19 mouse cellular contexts compared by ENCODE assay signal in genomic region chr2:129544919-129545318, GRCm38 (mm10). TPM values are rescaled to one million over a fixed set of nuclear protein-coding genes. Genes with fewer than 3 reads are reported as not detected.
DNase-seq lines count a peak whose midpoint lies in the region; TF ChIP-seq lines count a peak whose summit lies in the region.
"Had no signal": no experiment of that assay in that cellular context is flagged by ENCODE, and none has a peak within 500 bp of the region (broad histone marks: within the 10 kb centered on the region; RNA-seq: fewer than 3 reads in every experiment).

No protein-coding gene starts in this region.

- intact Hi-C loops in heart, adult 2 months (cut with DNase I), result no loop called here

- H3K36me3 ChIP-seq in heart, adult 2 months (ENCODE audit: control insufficient read depth, insufficient read depth, low read length), result no peaks in the 10 kb centered on the region
- H3K36me3 ChIP-seq in liver, adult 2 months (ENCODE audit: control insufficient read depth, insufficient read depth, low read length), result no peaks in the 10 kb centered on the region
- no peaks in the 10 kb centered on the region for H3K36me3 ChIP-seq in macrophage (ENCODE audit: inconsistent target)
- no peaks in the 10 kb centered on the region for H3K36me3 ChIP-seq in thymus, adult 2 months (ENCODE audit: control insufficient read depth, insufficient read depth, low read length)
- H3K36me3 ChIP-seq: embryonic facial prominence, embryonic 12.5 days; heart, embryonic 12.5 days; midbrain, embryonic 12.5 days had no signal

- no peak overlapping the region for H3K4me3 ChIP-seq in heart, adult 2 months
- H3K4me3 ChIP-seq in liver, adult 2 months (ENCODE audit: insufficient read depth, low read depth, low read length), result no peak overlapping the region
- H3K4me3 ChIP-seq in macrophage (ENCODE audit: inconsistent target), result no peak overlapping the region
- no peak overlapping the region for H3K4me3 ChIP-seq in thymus, adult 2 months (ENCODE audit: control insufficient read depth, insufficient read depth, low read length)
- H3K4me3 ChIP-seq: embryonic facial prominence, embryonic 12.5 days; heart, embryonic 12.5 days; midbrain, embryonic 12.5 days had no signal

- no peak overlapping the region for H3K9ac ChIP-seq in heart, adult 2 months (ENCODE audit: low read depth, low read length)
- no peak overlapping the region for H3K9ac ChIP-seq in liver, adult 2 months (ENCODE audit: low read depth, low read length)
- H3K9ac ChIP-seq: embryonic facial prominence, embryonic 12.5 days; heart, embryonic 12.5 days; liver, embryonic 14.5 days; midbrain, embryonic 12.5 days had no signal

- no peak overlapping the region for H3K27ac ChIP-seq in heart, adult 2 months
- peak overlapping the region; percentile 1; the same call in 1 of the 2 replicates for H3K27ac ChIP-seq in liver, adult 2 months (replicated peaks; ENCODE audit: insufficient read depth, low read depth, low read length)
- H3K27ac ChIP-seq in macrophage, result peak overlapping the region; percentile 97
- H3K27ac ChIP-seq in thymus, adult 2 months (ENCODE audit: control insufficient read depth, insufficient read depth, low read length), result no peak overlapping the region
- H3K27ac ChIP-seq: embryonic facial prominence, embryonic 12.5 days; liver, embryonic 14.5 days; midbrain, embryonic 12.5 days had no signal

- DNase-seq in heart, adult 11 months, result peak; percentile 87
- DNase-seq in heart, adult 2 months, result no peak
- DNase-seq in liver, adult 2 months (ENCODE audit: extremely low read depth, low read depth, low spot score), result no peak
- no peak for DNase-seq in liver
- peak; percentile 100 for DNase-seq in cerebellum, adult 9-10 months
- DNase-seq in gastrocnemius, adult 8-10 months (ENCODE audit: low spot score in 2 of 2), result no peak
- DNase-seq in thymus, adult 2 months, result no peak
- DNase-seq: adrenal gland, adult 8-10 months; gastrocnemius, postnatal 25 days; right cerebral cortex, postnatal 4 days; thymus, postnatal 14 days had no signal

- H3K27me3 ChIP-seq in heart, adult 2 months (ENCODE audit: control insufficient read depth, insufficient read depth, low read length), result no peaks in the 10 kb centered on the region
- no peaks in the 10 kb centered on the region for H3K27me3 ChIP-seq in liver, adult 2 months (ENCODE audit: control insufficient read depth, insufficient read depth, low read length)
- H3K27me3 ChIP-seq in thymus, adult 2 months (ENCODE audit: control insufficient read depth, insufficient read depth, low read length), result no peaks in the 10 kb centered on the region
- H3K27me3 ChIP-seq: embryonic facial prominence, embryonic 12.5 days; heart, embryonic 12.5 days; midbrain, embryonic 12.5 days had no signal

- TF ChIP-seq EP300 in heart, adult 2 months (IDR thresholded peaks at IDR 0.05; ENCODE audit: insufficient read depth, low read depth, low read length), result no peak

- no peaks in the 10 kb centered on the region for H3K79me2 ChIP-seq in heart, adult 2 months (replicated peaks; ENCODE audit: control insufficient read depth, insufficient read depth, low read length)
- no peaks in the 10 kb centered on the region for H3K79me2 ChIP-seq in liver, adult 2 months (ENCODE audit: control insufficient read depth, insufficient read depth, low read length)
- H3K79me2 ChIP-seq in macrophage (ENCODE audit: inconsistent target), result peaks cover 5% of the 10 kb centered on the region; the same call in 1 of the 2 replicates

- no peaks in the 10 kb centered on the region for H3K4me1 ChIP-seq in heart, adult 2 months (ENCODE audit: control insufficient read depth, insufficient read depth, low read length)
- H3K4me1 ChIP-seq in liver, adult 2 months (ENCODE audit: control insufficient read depth, insufficient read depth, low read length), result no peaks in the 10 kb centered on the region; the same call in 1 of the 2 replicates
- no peaks in the 10 kb centered on the region for H3K4me1 ChIP-seq in thymus, adult 2 months (replicated peaks; ENCODE audit: control insufficient read depth, insufficient read depth, low read length)
- H3K4me1 ChIP-seq: embryonic facial prominence, embryonic 12.5 days had no signal

- WGBS in heart, adult 2 months, result 82% methylated on average over 3 of the region's 3 CpGs
- WGBS in liver, adult 2 months, result 78% methylated on average over 3 of the region's 3 CpGs
- WGBS in macrophage (ENCODE audit: missing documents), result 97% methylated on average over 3 of the region's 3 CpGs
- WGBS in thymus, adult 2 months, result 86% methylated on average over 3 of the region's 3 CpGs

- no peak for TF ChIP-seq CTCF in heart, adult 2 months (IDR thresholded peaks at IDR 0.05)
- no peak for TF ChIP-seq CTCF in liver, adult 2 months (IDR thresholded peaks at IDR 0.05; ENCODE audit: low read depth, low read length)
- TF ChIP-seq CTCF in thymus, adult 2 months (IDR thresholded peaks at IDR 0.05; ENCODE audit: borderline replicate concordance, control insufficient read depth, extremely low read depth, insufficient read depth, low read length, poor library complexity), result no peak

- TF ChIP-seq POLR2A in heart, adult 2 months (IDR thresholded peaks at IDR 0.05; ENCODE audit: insufficient read depth, low read depth, low read length), result no peak
- no peak for TF ChIP-seq POLR2A in liver, adult 2 months (IDR thresholded peaks at IDR 0.05; ENCODE audit: extremely low read depth, insufficient read depth, low read length)
- no peak for TF ChIP-seq POLR2A in thymus, adult 2 months (IDR thresholded peaks at IDR 0.05; ENCODE audit: control insufficient read depth, extremely low read depth, insufficient read depth, low read length, poor library complexity)

RNA-seq across cellular contexts. Expression of gene F830045P16Rik, which starts 8.5 kb away (rescaled TPM):
- under 1 TPM in 1 of 2 experiments, not detected in 1; 0.23 TPM for total RNA-seq in heart, adult 2 months (2021)
- polyA plus RNA-seq in heart, adult 2 months (2012; rRNA removed), result 0.20 TPM in 1 of 2 replicates, not detected in the other
- total RNA-seq in liver, adult 2 months (2014; rRNA removed), result not detected in 2 replicates
- not detected in 2 replicates for polyA plus RNA-seq in liver, adult 2 months (2012; rRNA removed)
- total RNA-seq in macrophage (2018; cell fraction: chromatin; rRNA removed), result 1 to 10 TPM in 7 of 26 experiments, under 1 TPM in 14, not detected in 5; 0.25 to 2.4 (median 0.87) TPM
- 1 to 10 TPM in 12 of 26 experiments, under 1 TPM in 14; 0.43 to 2.0 (median 0.90) TPM for total RNA-seq in macrophage (2018; cell fraction: cytosol; rRNA removed)
- total RNA-seq in macrophage (2018; cell fraction: nucleus; rRNA removed), result 1 to 10 TPM in 14 of 26 experiments, under 1 TPM in 8, not detected in 4; 0.42 to 3.2 (median 1.1) TPM
- 0.26 to 1.1 TPM (median 0.55 TPM) in 3 replicates for polyA plus RNA-seq in macrophage (2018)
- not detected for total RNA-seq in gastrocnemius, adult 8-10 months (2022)
- 0.12 TPM in 1 of 2 replicates, not detected in the other for polyA plus RNA-seq in thymus, adult 2 months (2012; rRNA removed)
- total RNA-seq: adrenal gland, adult 8-10 months; gastrocnemius, postnatal 25 days; hematopoietic stem cell, adult 5-6 weeks had no signal
- polyA plus RNA-seq: embryonic facial prominence, embryonic 12.5 days; heart, embryonic 12.5 days; midbrain, embryonic 12.5 days; neural tube, embryonic 11.5 days; stomach, embryonic 14.5 days had no signal

RNA-seq across cellular contexts. Expression of gene Sirpa, which starts 47.7 kb away (rescaled TPM):
- total RNA-seq in heart, adult 2 months (2021), result 10 to 100 TPM; 28.9 to 29.4 TPM
- 28.3 and 32.1 TPM in 2 replicates for polyA plus RNA-seq in heart, adult 2 months (2012; rRNA removed)
- total RNA-seq in liver, adult 2 months (2014; rRNA removed), result 12.4 and 22.9 TPM in 2 replicates
- 5.2 and 13.1 TPM in 2 replicates for polyA plus RNA-seq in liver, adult 2 months (2012; rRNA removed)
- total RNA-seq in macrophage (2018; cell fraction: chromatin; rRNA removed), result 1,000 to 10,000 TPM in 25 of 26 experiments, 100 to 1,000 TPM in 1; 486 to 5,251 (median 2,764) TPM
- 1,000 to 10,000 TPM; 1,654 to 2,625 (median 2,091) TPM for total RNA-seq in macrophage (2018; cell fraction: cytosol; rRNA removed)
- total RNA-seq in macrophage (2018; cell fraction: nucleus; rRNA removed), result 1,000 to 10,000 TPM in 25 of 26 experiments, 100 to 1,000 TPM in 1; 968 to 4,930 (median 3,847) TPM
- 1,368 to 2,259 TPM (median 1,677 TPM) in 3 replicates for polyA plus RNA-seq in macrophage (2018)
- 1 to 10 TPM; 4.0 to 9.7 (median 5.3) TPM for total RNA-seq in gastrocnemius, adult 8-10 months (2022)
- 56.0 and 63.1 TPM in 2 replicates for polyA plus RNA-seq in thymus, adult 2 months (2012; rRNA removed)

Comparison
In these comparisons a context has a peak if more than half of its experiments do, and no peak if none do; other contexts are left out.
1. DNase-seq: peak in heart, adult 11 months (single experiment) and cerebellum, adult 9-10 months (single experiment); none in heart, adult 2 months (0 of 2), liver, adult 2 months (single experiment), liver (single experiment), gastrocnemius, adult 8-10 months (0 of 2) and thymus, adult 2 months (single experiment).
2. H3K27ac ChIP-seq: peak in liver, adult 2 months (single experiment) and macrophage (single experiment); none in heart, adult 2 months (single experiment) and thymus, adult 2 months (single experiment).
3. RNA of gene Sirpa, which starts 47.7 kb away (polyA plus RNA-seq): 1,368 to 2,259 TPM in macrophage; 56.0 to 63.1 TPM in thymus, adult 2 months, 28.3 to 32.1 TPM in heart, adult 2 months and 5.2 to 13.1 TPM in liver, adult 2 months; every median in the first group is over 10 times any median in the second.